Mouse (Mus musculus) embryonic fibroblast, embryonic 13.5 days (primary cell): ENCODE data around the gene Gm42417. TPM values are rescaled to one million over a fixed set of nuclear protein-coding genes. Genes with fewer than 3 reads are reported as not detected.

Experiments
- H3K27ac ChIP-seq: 2 replicates; pipeline ENCODE4 v1.5.1; 2012; ENCODE audit warnings: low read length, control low read depth, inconsistent platforms; ENCODE audit not compliant: insufficient read depth
- H3K4me1 ChIP-seq: 2 replicates; pipeline ENCODE4 v1.6.1; 2011; ENCODE audit warnings: low read length; ENCODE audit not compliant: control insufficient read depth, insufficient read depth
- H3K4me3 ChIP-seq: 2 replicates; pipeline ENCODE4 v1.5.1; 2011; ENCODE audit warnings: mild to moderate bottlenecking, control low read depth, low read length; ENCODE audit not compliant: insufficient read depth
- CTCF ChIP-seq: IDR thresholded peaks from 2 replicates; pipeline ENCODE4 v1.5.1; 2011; ENCODE audit warnings: mild to moderate bottlenecking, control low read depth, low read length, moderate library complexity, borderline replicate concordance; ENCODE audit not compliant: insufficient read depth
- POLR2A ChIP-seq: IDR thresholded peaks from 2 replicates; pipeline ENCODE4 v1.6.1; 2011; ENCODE audit warnings: low read depth, mild to moderate bottlenecking, control low read depth, low read length, moderate library complexity
- polyA plus RNA-seq: library from polyadenylated mRNA; stranded (reverse); fragments of >200 nt; gene quantifications from 2 replicates; pipeline ENCODE4 v1.2.4, GENCODE M21; 2011; ENCODE audit warnings: low read depth; ENCODE audit not compliant: missing spikeins, insufficient read length

Gene Gm42417
- polyA plus RNA-seq, 1 experiment: not detected

GRCm38 (mm10) chr1:36526903-36527302, 12.3 kb downstream of the Gm42417 start:
- Histone ChIP-seq H3K4me1 (no peaks in the 10 kb centered on the region), H3K27ac (no peak overlapping the region), H3K4me3 (no peak overlapping the region)
- no peak for TF ChIP-seq CTCF
- no peak for TF ChIP-seq POLR2A

DNA sequence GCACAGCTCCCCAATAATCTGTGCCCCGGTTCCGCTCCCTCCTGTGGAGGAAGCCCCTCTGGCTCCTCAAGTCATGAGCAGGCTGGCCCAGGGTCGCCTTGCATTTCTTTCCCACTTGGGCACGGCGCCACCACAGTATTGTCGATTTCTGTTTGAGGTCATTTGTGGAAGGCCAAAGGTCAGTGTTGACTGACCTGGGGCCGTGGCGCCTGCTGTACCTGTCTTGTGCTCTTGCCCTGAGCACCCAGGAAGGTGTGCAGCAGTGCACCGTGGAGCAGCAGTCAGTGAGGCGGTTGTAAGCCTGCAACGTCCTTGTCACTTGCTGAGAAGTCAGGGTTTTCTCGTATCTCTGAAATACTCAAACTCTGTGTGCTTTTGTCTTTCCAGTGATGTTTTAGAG, 13.5 kb downstream of the Gm42417 start:
- TF ChIP-seq CTCF (no peak), POLR2A (no peak)
- H3K27ac ChIP-seq: no peak overlapping the region
- H3K4me3 ChIP-seq: no peak overlapping the region
- no peaks in the 10 kb centered on the region for H3K4me1 ChIP-seq

- TF ChIP-seq POLR2A: no peak
- no peak for TF ChIP-seq CTCF
- H3K27ac ChIP-seq: no peak overlapping the region
Observed at GRCm38 (mm10) chr1:36524058-36524457, 15.2 kb downstream of the Gm42417 start.

DNA sequence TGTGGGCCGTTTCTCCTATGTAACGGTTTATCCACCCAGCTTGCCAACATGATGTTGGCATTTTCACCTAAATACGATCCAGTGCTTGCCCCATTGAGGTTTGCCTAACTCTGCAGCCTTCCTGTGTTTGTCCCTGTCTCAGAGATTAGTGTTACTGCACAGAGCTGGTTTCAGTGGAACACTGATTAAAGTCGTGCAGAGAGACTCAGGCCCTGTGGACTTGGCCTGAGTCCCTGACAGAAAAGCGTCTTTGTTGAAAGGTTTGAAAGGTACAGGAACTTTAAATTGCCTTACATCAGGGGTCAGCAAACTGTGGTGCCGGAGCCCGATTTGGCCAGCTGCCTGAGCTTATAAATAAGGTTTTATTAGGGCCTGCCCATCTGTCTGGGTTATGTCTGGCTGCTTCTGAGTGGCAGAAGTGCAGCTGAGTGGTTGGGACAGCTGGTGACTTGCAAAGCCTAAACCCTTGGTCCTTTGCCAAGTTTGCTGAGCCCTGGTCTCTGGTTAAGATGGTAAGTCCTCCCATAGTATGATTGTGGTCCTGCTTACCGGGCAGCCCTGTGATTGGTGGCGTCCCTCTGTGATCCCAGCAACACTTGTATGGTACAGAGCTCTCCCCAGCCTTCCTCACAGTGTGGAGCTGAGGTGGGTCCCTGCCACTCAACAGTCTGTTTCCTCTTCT, 15.8 kb downstream of the Gm42417 start:
- H3K4me1 ChIP-seq: 0 out of 2 replicates have a peak, but pooled peaks cover under 1% of the 10 kb centered on the region
- no peak overlapping the region for H3K27ac ChIP-seq
- H3K4me3 ChIP-seq: no peak overlapping the region
- TF ChIP-seq POLR2A: no peak
- TF ChIP-seq CTCF: no peak

More at GRCm38 (mm10) chr1:36524058-36524457, 15.2 kb downstream of the Gm42417 start:
- Histone ChIP-seq H3K4me1 (no peaks in the 10 kb centered on the region), H3K4me3 (no peak overlapping the region)

DNA sequence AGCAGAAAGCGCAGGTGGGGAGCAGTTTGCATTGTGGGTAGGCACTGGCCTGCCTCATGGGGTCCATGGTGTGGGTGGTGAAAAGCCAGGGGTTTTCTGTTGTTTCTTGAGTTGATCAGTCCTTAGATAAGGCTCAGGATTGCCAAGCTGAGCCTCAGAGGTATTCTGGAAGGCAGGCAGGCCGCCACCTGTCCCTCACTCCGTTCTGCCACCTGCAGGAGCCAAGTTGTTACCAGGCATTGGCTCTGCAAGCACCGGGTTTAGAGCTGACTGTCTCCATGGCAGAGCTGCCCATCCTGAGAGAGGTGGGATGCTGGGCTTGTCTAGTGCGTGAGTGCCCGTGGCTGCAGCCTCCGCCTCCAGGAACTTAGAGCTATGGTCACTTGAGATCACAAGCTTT, 17.0 kb downstream of the Gm42417 start:
- no peak overlapping the region for H3K27ac ChIP-seq
- H3K4me1 ChIP-seq: peaks cover 7% of the 10 kb centered on the region; the same call in 1 of the 2 replicates
- TF ChIP-seq CTCF: no peak
- no peak for TF ChIP-seq POLR2A
- H3K4me3 ChIP-seq: no peak overlapping the region

DNA sequence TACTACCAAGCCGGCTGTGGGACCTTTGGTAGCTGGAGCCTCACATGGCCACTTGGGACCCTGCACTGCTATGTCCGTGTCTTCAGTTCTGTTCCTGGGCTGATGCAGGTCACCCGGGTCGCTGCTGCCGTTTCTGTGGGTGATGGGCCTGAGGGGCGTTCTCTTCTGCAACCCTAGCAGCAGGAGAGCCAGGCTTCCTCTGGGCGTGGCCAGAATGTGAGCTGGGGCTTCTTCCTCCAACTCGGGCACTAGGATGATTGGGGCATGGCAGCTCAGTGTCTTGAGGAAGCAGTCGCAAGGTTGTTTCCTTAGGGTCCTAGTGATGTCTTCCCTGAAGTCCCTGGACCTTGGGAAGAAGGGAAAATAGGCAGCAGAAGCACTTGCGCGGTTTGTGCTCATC, 19.6 kb downstream of the Gm42417 start:
- Histone ChIP-seq H3K27ac (no peak overlapping the region), H3K4me3 (no peak overlapping the region), H3K4me1 (peaks cover 7% of the 10 kb centered on the region; the same call in 1 of the 2 replicates)
- no peak for TF ChIP-seq POLR2A
- no peak for TF ChIP-seq CTCF

- peaks cover 7% of the 10 kb centered on the region; the same call in 1 of the 2 replicates for H3K4me1 ChIP-seq
- no peak overlapping the region for H3K4me3 ChIP-seq
- no peak overlapping the region for H3K27ac ChIP-seq
- TF ChIP-seq CTCF (no peak), POLR2A (no peak)
Observed at GRCm38 (mm10) chr1:36518259-36518658, 21.0 kb downstream of the Gm42417 start.

DNA sequence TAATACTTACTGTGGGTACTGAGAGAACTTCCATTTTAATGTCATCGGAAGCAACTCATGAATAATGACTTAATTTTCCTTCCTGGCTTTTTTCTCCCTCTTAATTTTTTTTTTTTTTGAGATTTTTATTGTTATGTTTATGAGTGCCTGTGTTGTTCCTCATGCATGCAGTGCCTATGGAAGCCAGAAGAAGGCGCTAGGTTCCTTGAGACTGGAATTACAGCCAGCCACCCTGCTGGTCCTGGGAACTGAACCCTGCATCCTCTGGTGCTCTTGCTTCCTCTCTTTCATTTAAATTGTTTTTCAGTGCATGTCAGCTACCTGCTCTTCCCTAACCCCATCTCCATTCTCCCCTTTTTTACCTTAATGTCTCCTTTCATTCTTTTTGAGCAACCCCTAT, 25.5 kb downstream of the Gm42417 start:
- no peak overlapping the region for H3K27ac ChIP-seq
- TF ChIP-seq POLR2A (no peak), CTCF (peak; percentile 24; the same call in 1 of the 2 replicates)
- H3K4me3 ChIP-seq: no peak overlapping the region
- H3K4me1 ChIP-seq: peaks cover 7% of the 10 kb centered on the region; the same call in 1 of the 2 replicates

GRCm38 (mm10) chr1:36513310-36513709, 25.9 kb downstream of the Gm42417 start:
- TF ChIP-seq CTCF (no peak), POLR2A (no peak)
- H3K4me1 ChIP-seq: peaks cover 5% of the 10 kb centered on the region; the same call in 1 of the 2 replicates
- H3K4me3 ChIP-seq: peak overlapping the region; percentile 52

GRCm38 (mm10) chr1:36512966-36513280, 26.3 kb downstream of the Gm42417 start:
- peaks cover 2% of the 10 kb centered on the region; the same call in 1 of the 2 replicates for H3K4me1 ChIP-seq
- no peak overlapping the region for H3K27ac ChIP-seq
- H3K4me3 ChIP-seq: peak overlapping the region; percentile 52
- TF ChIP-seq CTCF: no peak
- no peak for TF ChIP-seq POLR2A

More at GRCm38 (mm10) chr1:36513310-36513709, 25.9 kb downstream of the Gm42417 start:
- no peak overlapping the region for H3K27ac ChIP-seq
